Mouse (Mus musculus): ENCODE results near the gene Klhdc2. TPM values are rescaled to one million over a fixed set of nuclear protein-coding genes. Genes with fewer than 3 reads are reported as not detected.

The Klhdc2 gene
- polyA plus RNA-seq, 1 experiment from 2014 or later = 82.1 TPM

- no peak for DNase-seq (ENCODE audit: low spot score)
- WGBS = 86% methylated on average over 8 of the region's 8 CpGs
- Histone ChIP-seq H3K27ac (ENCODE audit: low read length) (no peak overlapping the region), H3K36me3 (ENCODE audit: insufficient read depth, low read length) (no peaks in the 10 kb centered on the region), H3K9me3 (ENCODE audit: low read length) (no peaks in the 10 kb centered on the region), H3K4me3 (ENCODE audit: low read depth, low read length) (no peak overlapping the region), H3K9ac (replicated peaks; ENCODE audit: low read depth) (no peak overlapping the region), H3K4me2 (replicated peaks; ENCODE audit: low read depth, low read length) (no peak overlapping the region), H3K27me3 (replicated peaks; ENCODE audit: insufficient read depth, low read length) (no peaks in the 10 kb centered on the region), H3K4me1 (ENCODE audit: insufficient read depth, low read depth, low read length) (no peaks in the 10 kb centered on the region)
- no peak for ATAC-seq
- no peak for TF ChIP-seq CTCF (IDR thresholded peaks at IDR 0.05)
- no peak for TF ChIP-seq EP300 (IDR thresholded peaks at IDR 0.05)
Observed at GRCm38 (mm10) chr12:69287535-69287934, 8.9 kb upstream of the Klhdc2 start.

DNA sequence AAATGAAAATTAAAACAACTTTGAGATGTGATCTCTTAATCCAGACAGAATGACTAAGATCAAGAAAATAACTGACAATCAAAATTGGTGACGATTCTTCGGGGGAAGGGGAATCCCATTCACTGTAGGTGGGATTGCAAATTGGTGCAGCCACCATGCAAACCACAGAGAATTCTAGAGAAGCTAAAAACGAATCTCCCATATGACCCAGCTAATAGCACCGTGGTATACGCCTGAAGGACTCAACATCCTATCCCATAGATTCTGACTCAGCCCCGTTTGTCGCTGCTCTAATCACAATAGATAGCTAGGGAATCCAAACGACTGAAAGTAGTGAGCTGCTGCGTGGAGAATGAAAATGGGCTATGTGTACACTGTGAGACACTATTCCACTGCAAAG is 7.8 kb upstream of the Klhdc2 start:
- no peak overlapping the region for H3K4me3 ChIP-seq (ENCODE audit: low read depth, low read length)
- H3K27me3 ChIP-seq (replicated peaks; ENCODE audit: insufficient read depth, low read length) = no peaks in the 10 kb centered on the region
- no peak for ATAC-seq
- H3K9ac ChIP-seq (replicated peaks; ENCODE audit: low read depth) = no peak overlapping the region
- WGBS = 68% methylated on average over 9 of the region's 9 CpGs
- no peak overlapping the region for H3K27ac ChIP-seq (ENCODE audit: low read length)
- no peaks in the 10 kb centered on the region for H3K4me1 ChIP-seq (ENCODE audit: insufficient read depth, low read depth, low read length)
- TF ChIP-seq CTCF (IDR thresholded peaks at IDR 0.05) (no peak), EP300 (IDR thresholded peaks at IDR 0.05) (no peak)
- no peak for DNase-seq (ENCODE audit: low spot score)
- H3K9me3 ChIP-seq (ENCODE audit: low read length) = no peaks in the 10 kb centered on the region
- H3K4me2 ChIP-seq (replicated peaks; ENCODE audit: low read depth, low read length) = no peak overlapping the region
- no peaks in the 10 kb centered on the region for H3K36me3 ChIP-seq (ENCODE audit: insufficient read depth, low read length)

DNA sequence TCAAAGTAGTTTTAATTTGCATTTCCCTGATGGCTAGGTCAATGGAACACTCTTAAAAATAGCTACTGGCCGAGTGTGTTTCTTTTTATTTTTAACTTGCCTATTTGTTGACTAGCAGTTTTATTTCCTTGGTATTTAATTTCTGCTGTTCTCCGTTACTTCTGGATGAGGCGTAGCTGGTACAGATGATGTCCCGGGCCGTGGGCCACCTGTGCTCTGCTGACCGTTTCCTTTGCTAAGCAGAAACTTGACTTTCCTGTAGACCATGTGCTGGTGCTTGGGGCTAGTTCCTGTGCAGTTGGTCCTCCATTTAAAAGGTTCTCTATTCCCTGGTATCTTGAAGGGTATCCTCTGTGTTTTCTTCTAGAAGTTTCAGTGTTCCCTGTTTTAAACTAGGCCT is 4.1 kb upstream of the Klhdc2 start:
- ATAC-seq = no peak
- 84% methylated on average over 6 of the region's 6 CpGs for WGBS
- TF ChIP-seq EP300 (IDR thresholded peaks at IDR 0.05) = no peak
- TF ChIP-seq CTCF (IDR thresholded peaks at IDR 0.05) = no peak

DNA sequence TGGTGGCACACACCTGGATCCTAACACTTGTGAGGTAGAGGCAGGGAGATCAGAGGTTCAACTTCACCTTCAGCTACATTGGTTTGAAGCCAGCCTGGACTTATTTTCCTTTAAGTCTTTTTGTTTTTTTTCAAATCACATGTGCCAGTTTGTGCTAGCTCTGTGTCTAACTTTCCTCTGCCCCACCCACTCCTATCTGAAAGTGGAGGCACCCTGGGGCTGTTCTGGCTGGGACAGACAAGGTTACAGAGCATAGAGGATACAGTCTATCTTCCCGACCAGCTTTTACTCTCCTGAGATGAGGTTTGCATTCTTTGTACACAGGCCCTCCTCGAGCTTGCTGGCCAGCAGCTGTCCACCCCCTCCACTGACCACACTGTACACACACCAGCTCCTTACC is 2.7 kb upstream of the Klhdc2 start:
- DNase-seq (ENCODE audit: low spot score) = no peak
- ATAC-seq = no peak

More for the DNA sequence above, 4.1 kb upstream of the Klhdc2 start:
- H3K4me3 ChIP-seq (ENCODE audit: low read depth, low read length) = no peak overlapping the region
- H3K4me1 ChIP-seq (ENCODE audit: insufficient read depth, low read depth, low read length) = peaks cover under 1% of the 10 kb centered on the region; the same call in 1 of the 2 replicates
- H3K9me3 ChIP-seq (ENCODE audit: low read length) = no peaks in the 10 kb centered on the region
- H3K9ac ChIP-seq (replicated peaks; ENCODE audit: low read depth) = no peak overlapping the region
- no peaks in the 10 kb centered on the region for H3K27me3 ChIP-seq (replicated peaks; ENCODE audit: insufficient read depth, low read length)
- DNase-seq (ENCODE audit: low spot score) = no peak
- H3K36me3 ChIP-seq (ENCODE audit: insufficient read depth, low read length) = no peaks in the 10 kb centered on the region
- no peak overlapping the region for H3K27ac ChIP-seq (ENCODE audit: low read length)
- no peak overlapping the region for H3K4me2 ChIP-seq (replicated peaks; ENCODE audit: low read depth, low read length)

DNA sequence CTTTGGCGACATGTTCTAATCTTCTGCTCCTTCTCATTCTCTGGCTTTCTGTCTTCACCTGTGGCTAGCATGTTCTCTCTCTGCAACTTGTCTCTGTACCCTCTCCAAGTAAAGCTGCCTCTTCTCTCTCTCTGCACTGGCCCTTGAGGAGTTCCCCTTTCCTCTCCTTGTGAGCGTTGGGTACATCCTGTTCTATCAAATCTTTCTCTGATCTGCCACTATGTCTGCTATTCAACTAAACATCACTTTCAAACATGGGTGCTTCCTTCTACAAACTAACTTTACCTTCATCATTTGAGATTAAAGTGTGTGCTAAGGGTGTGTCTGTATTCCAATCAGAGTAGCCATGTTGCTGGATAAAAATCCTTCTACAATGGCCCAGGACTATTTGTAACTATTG is 1.5 kb upstream of the Klhdc2 start:
- Histone ChIP-seq H3K4me1 (ENCODE audit: insufficient read depth, low read depth, low read length) (peaks cover 15% of the 10 kb centered on the region; the same call in 1 of the 2 replicates), H3K9ac (replicated peaks; ENCODE audit: low read depth) (no peak overlapping the region), H3K27ac (ENCODE audit: low read length) (no peak overlapping the region), H3K27me3 (replicated peaks; ENCODE audit: insufficient read depth, low read length) (no peaks in the 10 kb centered on the region), H3K9me3 (ENCODE audit: low read length) (no peaks in the 10 kb centered on the region), H3K4me3 (ENCODE audit: low read depth, low read length) (no peak overlapping the region), H3K4me2 (replicated peaks; ENCODE audit: low read depth, low read length) (no peak overlapping the region), H3K36me3 (ENCODE audit: insufficient read depth, low read length) (no peaks in the 10 kb centered on the region)
- 81% methylated on average over 2 of the region's 2 CpGs for WGBS
- TF ChIP-seq CTCF (IDR thresholded peaks at IDR 0.05) (no peak), EP300 (IDR thresholded peaks at IDR 0.05) (no peak)
- ATAC-seq (no peak), DNase-seq (ENCODE audit: low spot score) (no peak)

More for the DNA sequence above, 2.7 kb upstream of the Klhdc2 start:
- TF ChIP-seq EP300 (IDR thresholded peaks at IDR 0.05) (no peak), CTCF (IDR thresholded peaks at IDR 0.05) (no peak)
- WGBS = 39% methylated on average over 2 of the region's 2 CpGs
- Histone ChIP-seq H3K4me1 (ENCODE audit: insufficient read depth, low read depth, low read length) (peaks cover 11% of the 10 kb centered on the region; the same call in 1 of the 2 replicates), H3K27me3 (replicated peaks; ENCODE audit: insufficient read depth, low read length) (no peaks in the 10 kb centered on the region), H3K4me2 (replicated peaks; ENCODE audit: low read depth, low read length) (no peak overlapping the region), H3K9ac (replicated peaks; ENCODE audit: low read depth) (no peak overlapping the region), H3K36me3 (ENCODE audit: insufficient read depth, low read length) (no peaks in the 10 kb centered on the region), H3K27ac (ENCODE audit: low read length) (no peak overlapping the region), H3K9me3 (ENCODE audit: low read length) (no peaks in the 10 kb centered on the region), H3K4me3 (ENCODE audit: low read depth, low read length) (no peak overlapping the region)

- no peak overlapping the region for H3K4me3 ChIP-seq (ENCODE audit: low read depth, low read length)
- H3K4me1 ChIP-seq (ENCODE audit: insufficient read depth, low read depth, low read length) = peaks cover 15% of the 10 kb centered on the region; the same call in 1 of the 2 replicates
- peak overlapping the region; percentile 76; the same call in 1 of the 2 replicates for H3K4me2 ChIP-seq (replicated peaks; ENCODE audit: low read depth, low read length)
- ATAC-seq (no peak), DNase-seq (ENCODE audit: low spot score) (no peak)
- H3K36me3 ChIP-seq (ENCODE audit: insufficient read depth, low read length) = no peaks in the 10 kb centered on the region
- TF ChIP-seq EP300 (IDR thresholded peaks at IDR 0.05) (no peak), CTCF (IDR thresholded peaks at IDR 0.05) (no peak)
- 0 out of 2 replicates have a peak overlapping the region, but pooled peaks have one; percentile 96 for H3K27ac ChIP-seq (ENCODE audit: low read length)
- no peaks in the 10 kb centered on the region for H3K27me3 ChIP-seq (replicated peaks; ENCODE audit: insufficient read depth, low read length)
- H3K9me3 ChIP-seq (ENCODE audit: low read length) = no peaks in the 10 kb centered on the region
- 84% methylated on average over 4 of the region's 4 CpGs for WGBS
- no peak overlapping the region for H3K9ac ChIP-seq (replicated peaks; ENCODE audit: low read depth)
Observed at GRCm38 (mm10) chr12:69295651-69296050, 830 bp upstream of the Klhdc2 start.

All from lung, postnatal 0 days (tissue).